Mouse (Mus musculus): ENCODE results near the gene Commd3. TPM values are rescaled to one million over a fixed set of nuclear protein-coding genes. Genes with fewer than 3 reads are reported as not detected.

Commd3 gene
- polyA plus RNA-seq, 2 experiments = 36.2 to 101 TPM

DNA sequence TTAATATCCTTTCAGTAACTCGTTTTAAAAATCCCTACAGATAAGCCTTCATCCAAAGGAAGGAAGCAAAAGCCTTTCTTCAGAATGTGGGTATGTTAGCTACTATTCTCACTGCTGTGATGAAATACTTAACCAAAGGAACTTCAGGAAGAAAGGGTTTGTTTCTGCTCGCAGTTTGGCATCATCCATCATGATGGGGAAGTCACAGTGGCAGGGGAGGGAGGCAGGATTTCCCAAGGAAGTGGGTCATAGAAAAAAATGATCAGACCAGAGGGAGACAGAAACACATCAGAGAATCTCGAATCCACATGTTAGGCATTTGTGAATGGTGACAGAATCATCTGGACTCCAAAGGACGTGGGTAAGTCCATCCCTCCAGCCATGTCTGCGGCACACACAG lies 17.4 kb upstream of the Commd3 start:
- 26% methylated on average over 5 of the region's 5 CpGs for WGBS (ENCODE audit: insufficient replicate concordance)

DNA sequence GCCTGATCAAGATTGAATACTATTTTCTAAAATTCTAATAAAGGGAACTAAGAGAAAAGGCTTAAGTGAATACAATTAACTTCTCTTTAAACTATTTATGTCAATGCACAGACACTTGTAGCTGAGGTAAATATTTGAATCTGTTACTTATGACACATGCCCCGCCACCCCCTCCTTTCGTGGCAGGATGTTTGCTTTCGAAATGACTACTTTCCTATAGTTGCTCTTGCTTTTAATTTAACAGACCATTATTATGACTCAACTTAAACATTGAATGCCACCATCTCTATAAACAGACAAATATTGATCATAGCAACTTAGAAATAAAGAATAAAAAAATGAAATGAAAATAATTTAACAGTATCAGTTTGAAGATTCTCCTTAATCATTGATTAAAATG lies 8.2 kb upstream of the Commd3 start:
- Histone ChIP-seq H3K9ac (replicated peaks) (no peak overlapping the region), H3K4me3 (ENCODE audit: insufficient read depth in 1 of 2, low read depth in 2 of 2, low read length in 2 of 2) (no peak overlapping the region), H3K27me3 (ENCODE audit: control insufficient read depth, insufficient read depth, low read length) (no peaks in the 10 kb centered on the region; the same call in 1 of the 2 replicates), H3K36me3 (replicated peaks; ENCODE audit: control insufficient read depth, insufficient read depth, low read depth) (no peaks in the 10 kb centered on the region), H3K27ac (no peak overlapping the region), H3K9me3 (ENCODE audit: control insufficient read depth, low read length) (no peaks in the 10 kb centered on the region), H3K4me2 (ENCODE audit: low read depth) (no peak overlapping the region), H3K4me1 (replicated peaks; ENCODE audit: control insufficient read depth in 2 of 2, insufficient read depth in 2 of 2, low read length in 1 of 2) (no peaks in the 10 kb centered on the region)
- DNase-seq (ENCODE audit: low read depth in 3 of 3, low spot score in 3 of 3) = no peak
- 68% methylated on average over 3 of the region's 3 CpGs for WGBS (ENCODE audit: insufficient replicate concordance)
- no peak for ATAC-seq (ENCODE audit: insufficient read depth)
- TF ChIP-seq EP300 (IDR thresholded peaks at IDR 0.05; ENCODE audit: low read depth) (no peak), CTCF (IDR thresholded peaks at IDR 0.05; ENCODE audit: low read depth) (no peak)

More for the DNA sequence above, 17.4 kb upstream of the Commd3 start:
- DNase-seq (ENCODE audit: low read depth in 3 of 3, low spot score in 3 of 3) (no peak), ATAC-seq (ENCODE audit: insufficient read depth) (no peak)
- Histone ChIP-seq H3K4me2 (ENCODE audit: low read depth) (no peak overlapping the region), H3K4me3 (ENCODE audit: insufficient read depth in 1 of 2, low read depth in 2 of 2, low read length in 2 of 2) (no peak overlapping the region), H3K9ac (replicated peaks) (no peak overlapping the region), H3K9me3 (ENCODE audit: control insufficient read depth, low read length) (no peaks in the 10 kb centered on the region), H3K27ac (no peak overlapping the region), H3K27me3 (ENCODE audit: control insufficient read depth, insufficient read depth, low read length) (no peaks in the 10 kb centered on the region), H3K36me3 (replicated peaks; ENCODE audit: control insufficient read depth, insufficient read depth, low read depth) (no peaks in the 10 kb centered on the region), H3K4me1 (replicated peaks; ENCODE audit: control insufficient read depth in 2 of 2, insufficient read depth in 2 of 2, low read length in 1 of 2) (no peaks in the 10 kb centered on the region)
- TF ChIP-seq CTCF (IDR thresholded peaks at IDR 0.05; ENCODE audit: low read depth) = no peak
- TF ChIP-seq EP300 (IDR thresholded peaks at IDR 0.05; ENCODE audit: low read depth) = no peak

DNA sequence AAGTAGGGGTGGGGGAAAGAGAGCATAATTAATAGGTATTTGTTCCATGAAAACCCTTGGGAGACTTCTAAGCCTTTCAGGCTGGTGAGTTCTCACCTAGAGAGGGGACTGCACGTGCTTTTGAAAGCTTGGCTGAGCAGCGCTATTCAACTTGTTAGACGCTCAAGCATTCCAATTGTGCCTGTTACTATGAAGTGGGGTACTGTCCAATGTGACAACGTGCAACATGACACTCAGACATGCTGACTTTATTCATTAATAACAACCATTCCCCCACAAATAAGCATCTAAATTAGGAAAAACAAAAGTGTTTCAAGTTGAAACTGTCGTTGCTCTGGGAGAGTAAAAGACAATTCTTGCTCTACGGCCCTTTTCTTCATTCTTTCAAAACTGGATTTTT lies 1.1 kb upstream of the Commd3 start:
- Histone ChIP-seq H3K9me3 (ENCODE audit: control insufficient read depth, low read length) (no peaks in the 10 kb centered on the region), H3K27me3 (ENCODE audit: control insufficient read depth, insufficient read depth, low read length) (peaks cover 15% of the 10 kb centered on the region), H3K4me2 (ENCODE audit: low read depth) (no peak overlapping the region), H3K9ac (replicated peaks) (no peak overlapping the region), H3K4me1 (replicated peaks; ENCODE audit: control insufficient read depth in 2 of 2, insufficient read depth in 2 of 2, low read length in 1 of 2) (peaks cover 3 to 6% of the 10 kb centered on the region in 2 experiments; a peak in 2 of 4 replicates), H3K4me3 (ENCODE audit: insufficient read depth in 1 of 2, low read depth in 2 of 2, low read length in 2 of 2) (no peak overlapping the region), H3K27ac (no peak overlapping the region), H3K36me3 (replicated peaks; ENCODE audit: control insufficient read depth, insufficient read depth, low read depth) (no peaks in the 10 kb centered on the region)
- ATAC-seq (ENCODE audit: insufficient read depth) = no peak
- WGBS (ENCODE audit: insufficient replicate concordance) = 53% methylated on average over 6 of the region's 6 CpGs
- no peak for TF ChIP-seq CTCF (IDR thresholded peaks at IDR 0.05; ENCODE audit: low read depth)
- no peak for TF ChIP-seq EP300 (IDR thresholded peaks at IDR 0.05; ENCODE audit: low read depth)
- DNase-seq (ENCODE audit: low read depth in 3 of 3, low spot score in 3 of 3) = no peak

DNA sequence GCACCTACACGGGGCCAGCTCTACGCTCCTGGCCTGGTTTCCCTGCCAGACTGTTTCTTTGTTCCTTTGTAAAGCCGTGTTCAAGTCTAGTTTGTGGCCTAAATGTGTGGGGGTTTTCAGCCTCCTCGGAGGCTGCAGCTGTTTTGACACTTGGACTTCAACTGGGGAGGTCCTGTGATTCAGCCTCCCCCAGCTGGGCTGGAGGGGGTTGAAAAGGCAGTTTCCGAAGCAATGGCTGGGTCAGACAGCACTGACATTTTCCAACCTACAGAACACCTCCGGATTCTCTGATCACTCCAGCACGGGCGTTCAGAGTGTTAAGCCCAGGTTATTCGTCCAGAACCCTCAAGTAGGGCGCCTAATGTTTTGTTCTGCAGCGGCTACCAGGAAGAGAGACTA lies 581 bp downstream of the Commd3 start:
- Histone ChIP-seq H3K4me3 (ENCODE audit: insufficient read depth in 1 of 2, low read depth in 2 of 2, low read length in 2 of 2) (peak overlapping the region; percentile 76 to 86), H3K36me3 (replicated peaks; ENCODE audit: control insufficient read depth, insufficient read depth, low read depth) (no peaks in the 10 kb centered on the region), H3K4me1 (replicated peaks; ENCODE audit: control insufficient read depth in 2 of 2, insufficient read depth in 2 of 2, low read length in 1 of 2) (peaks cover 3 to 6% of the 10 kb centered on the region in 2 experiments; a peak in 2 of 4 replicates), H3K27me3 (ENCODE audit: control insufficient read depth, insufficient read depth, low read length) (peaks cover 33% of the 10 kb centered on the region), H3K27ac (peak overlapping the region; percentile 5), H3K4me2 (ENCODE audit: low read depth) (peak overlapping the region; percentile 94), H3K9me3 (ENCODE audit: control insufficient read depth, low read length) (no peaks in the 10 kb centered on the region), H3K9ac (replicated peaks) (peak overlapping the region; percentile 91)
- DNase-seq (ENCODE audit: low read depth in 3 of 3, low spot score in 3 of 3) = no peak
- 1% methylated on average over 11 of the region's 11 CpGs for WGBS (ENCODE audit: insufficient replicate concordance)
- no peak for TF ChIP-seq CTCF (IDR thresholded peaks at IDR 0.05; ENCODE audit: low read depth)
- TF ChIP-seq EP300 (IDR thresholded peaks at IDR 0.05; ENCODE audit: low read depth) = no peak
- no peak for ATAC-seq (ENCODE audit: insufficient read depth)

DNA sequence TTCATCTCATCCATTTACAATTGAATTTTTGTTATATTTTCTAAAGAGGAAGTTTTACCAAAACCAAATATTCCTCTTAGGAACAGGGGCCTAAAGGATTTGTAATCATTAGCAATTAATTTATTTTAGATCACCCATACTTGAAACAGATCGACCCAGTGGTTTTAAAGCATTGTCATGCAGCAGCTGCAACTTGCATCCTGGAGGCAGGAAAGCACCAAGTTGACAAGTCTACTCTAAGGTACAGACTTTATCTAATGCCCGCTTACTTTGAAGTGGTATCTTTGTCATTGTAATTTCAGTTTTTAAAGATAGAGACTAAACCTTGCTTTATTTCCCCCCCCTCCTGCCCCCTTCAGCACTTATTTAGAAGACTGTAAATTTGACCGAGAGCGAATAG lies 1.6 kb downstream of the Commd3 start:
- no peaks in the 10 kb centered on the region for H3K36me3 ChIP-seq (replicated peaks; ENCODE audit: control insufficient read depth, insufficient read depth, low read depth)
- H3K4me3 ChIP-seq (ENCODE audit: insufficient read depth in 1 of 2, low read depth in 2 of 2, low read length in 2 of 2) = no peak overlapping the region
- no peak for TF ChIP-seq EP300 (IDR thresholded peaks at IDR 0.05; ENCODE audit: low read depth)
- TF ChIP-seq CTCF (IDR thresholded peaks at IDR 0.05; ENCODE audit: low read depth) = no peak
- no peak overlapping the region for H3K27ac ChIP-seq
- H3K9ac ChIP-seq (replicated peaks) = no peak overlapping the region
- DNase-seq (ENCODE audit: low read depth in 3 of 3, low spot score in 3 of 3) (no peak), ATAC-seq (ENCODE audit: insufficient read depth) (no peak)
- WGBS (ENCODE audit: insufficient replicate concordance) = 63% methylated on average over 4 of the region's 4 CpGs
- peaks cover 3 to 6% of the 10 kb centered on the region in 2 experiments; a peak in 2 of 4 replicates for H3K4me1 ChIP-seq (replicated peaks; ENCODE audit: control insufficient read depth in 2 of 2, insufficient read depth in 2 of 2, low read length in 1 of 2)
- H3K9me3 ChIP-seq (ENCODE audit: control insufficient read depth, low read length) = no peaks in the 10 kb centered on the region
- H3K27me3 ChIP-seq (ENCODE audit: control insufficient read depth, insufficient read depth, low read length) = peaks cover 42% of the 10 kb centered on the region
- no peak overlapping the region for H3K4me2 ChIP-seq (ENCODE audit: low read depth)
